Mouse (Mus musculus) neural tube, embryonic 12.5 days (tissue): Measurements from ENCODE around the gene Sema4d. TPM values are rescaled to one million over a fixed set of nuclear protein-coding genes. Genes with fewer than 3 reads are reported as not detected.

Experiments
- ATAC-seq: fragments of 200-750 bp; cut with Nextera tagmentation; 2 replicates; pipeline ENCODE4 v1.8.0; 2017; ENCODE audit warnings: low read depth, mild to moderate bottlenecking, moderate TSS enrichment, moderate library complexity; ENCODE audit not compliant: low FRiP score
- H3K27ac ChIP-seq: fragments of 300-500 bp; sonication (generic); 2 replicates; pipeline ENCODE4 v1.5.1; 2016
- H3K27me3 ChIP-seq: fragments of 300-500 bp; sonication (generic); replicated peaks from 2 replicates; pipeline ENCODE4 v1.6.1; 2016; ENCODE audit warnings: mild to moderate bottlenecking
- H3K36me3 ChIP-seq: fragments of 300-500 bp; sonication (generic); 2 replicates; pipeline ENCODE4 v1.6.1; 2016; ENCODE audit warnings: mild to moderate bottlenecking
- H3K4me1 ChIP-seq: fragments of 300-500 bp; sonication (generic); 2 replicates; pipeline ENCODE4 v1.6.1; 2016
- H3K4me2 ChIP-seq: fragments of 300-500 bp; sonication (generic); replicated peaks from 2 replicates; pipeline ENCODE4 v1.6.1; 2016; ENCODE audit warnings: mild to moderate bottlenecking
- H3K4me3 ChIP-seq: fragments of 300-500 bp; sonication (generic); 2 replicates; pipeline ENCODE4 v1.5.1; 2016
- H3K9ac ChIP-seq: fragments of 300-500 bp; sonication (generic); 2 replicates; pipeline ENCODE4 v1.6.1; 2016; ENCODE audit warnings: mild to moderate bottlenecking
- H3K9me3 ChIP-seq: fragments of 300-500 bp; sonication (generic); 2 replicates; pipeline ENCODE4 v1.6.1; 2016; ENCODE audit warnings: mild to moderate bottlenecking
- WGBS: fragments of 180-500 bp; shearing (Covaris S2); methylation state at CpG from one replicate; pipeline ENCODE4 v1.1.7; 2016; 5-methylcytosine and 5-hydroxymethylcytosine counted together
- polyA plus RNA-seq: library from polyadenylated mRNA; unstranded; fragments of >200 nt; fragmentation: Nextera tagmentation; extraction: Ambion mirVana; gene quantifications from 2 replicates; pipeline ENCODE4 v1.2.1, GENCODE M21; 2016

Sema4d gene
- polyA plus RNA-seq, 1 experiment from 2014 or later, result 9.9 TPM

- H3K9me3 ChIP-seq, result no peaks in the 10 kb centered on the region
- WGBS, result 79% methylated on average over 9 of the region's 9 CpGs
- H3K36me3 ChIP-seq, result no peaks in the 10 kb centered on the region
- H3K4me2 ChIP-seq, result no peak overlapping the region
- no peaks in the 10 kb centered on the region for H3K27me3 ChIP-seq
- no peak for ATAC-seq
- H3K27ac ChIP-seq, result no peak overlapping the region
- no peak overlapping the region for H3K9ac ChIP-seq
- peaks cover 41% of the 10 kb centered on the region for H3K4me1 ChIP-seq
- H3K4me3 ChIP-seq, result no peak overlapping the region
Observed at GRCm38 (mm10) chr13:51756019-51756418, 37.5 kb downstream of the Sema4d start.

GRCm38 (mm10) chr13:51755584-51755983 is 38.0 kb downstream of the Sema4d start:
- Histone ChIP-seq H3K9me3 (no peaks in the 10 kb centered on the region), H3K4me2 (no peak overlapping the region), H3K27me3 (no peaks in the 10 kb centered on the region), H3K9ac (no peak overlapping the region), H3K4me3 (no peak overlapping the region), H3K4me1 (peaks cover 38% of the 10 kb centered on the region), H3K36me3 (no peaks in the 10 kb centered on the region), H3K27ac (no peak overlapping the region)
- ATAC-seq, result no peak
- 93% methylated on average over 7 of the region's 7 CpGs for WGBS

- 71% methylated on average over 13 of the region's 13 CpGs for WGBS
Observed at GRCm38 (mm10) chr13:51754559-51755126, 38.9 kb downstream of the Sema4d start.

GRCm38 (mm10) chr13:51753802-51754444 is 39.6 kb downstream of the Sema4d start:
- Histone ChIP-seq H3K36me3 (no peaks in the 10 kb centered on the region), H3K4me3 (no peak overlapping the region), H3K9me3 (no peaks in the 10 kb centered on the region), H3K4me2 (no peak overlapping the region), H3K4me1 (peaks cover 34% of the 10 kb centered on the region), H3K27me3 (no peaks in the 10 kb centered on the region), H3K9ac (no peak overlapping the region), H3K27ac (no peak overlapping the region)
- ATAC-seq, result no peak
- 43% methylated on average over 5 of the region's 5 CpGs for WGBS

More at GRCm38 (mm10) chr13:51754559-51755126, 38.9 kb downstream of the Sema4d start:
- ATAC-seq, result no peak
- Histone ChIP-seq H3K4me3 (no peak overlapping the region), H3K9me3 (no peaks in the 10 kb centered on the region), H3K4me1 (peaks cover 35% of the 10 kb centered on the region), H3K36me3 (no peaks in the 10 kb centered on the region), H3K9ac (no peak overlapping the region), H3K27ac (no peak overlapping the region), H3K27me3 (no peaks in the 10 kb centered on the region), H3K4me2 (no peak overlapping the region)

GRCm38 (mm10) chr13:51753168-51753465 is 40.4 kb downstream of the Sema4d start:
- peak; percentile 25 for ATAC-seq
- H3K4me3 ChIP-seq, result no peak overlapping the region
- 19% methylated on average over 6 of the region's 6 CpGs for WGBS
- no peak overlapping the region for H3K4me2 ChIP-seq
- no peak overlapping the region for H3K9ac ChIP-seq
- H3K4me1 ChIP-seq, result peaks cover 31% of the 10 kb centered on the region
- no peaks in the 10 kb centered on the region for H3K27me3 ChIP-seq
- no peaks in the 10 kb centered on the region for H3K9me3 ChIP-seq
- no peak overlapping the region for H3K27ac ChIP-seq
- no peaks in the 10 kb centered on the region for H3K36me3 ChIP-seq

- Histone ChIP-seq H3K4me1 (peaks cover 35% of the 10 kb centered on the region), H3K36me3 (no peaks in the 10 kb centered on the region), H3K9me3 (no peaks in the 10 kb centered on the region), H3K4me2 (no peak overlapping the region), H3K27ac (no peak overlapping the region), H3K9ac (no peak overlapping the region), H3K4me3 (no peak overlapping the region), H3K27me3 (no peaks in the 10 kb centered on the region)
- WGBS, result 50% methylated on average over 15 of the region's 15 CpGs
- peak; percentile 51 for ATAC-seq
Observed at GRCm38 (mm10) chr13:51752346-51753167, 41.0 kb downstream of the Sema4d start.

GRCm38 (mm10) chr13:51749578-51750345 is 43.8 kb downstream of the Sema4d start:
- WGBS, result 89% methylated on average over 14 of the region's 14 CpGs
- no peak for ATAC-seq
- H3K4me1 ChIP-seq, result peaks cover 40% of the 10 kb centered on the region

GRCm38 (mm10) chr13:51748009-51748552 is 45.5 kb downstream of the Sema4d start:
- Histone ChIP-seq H3K27ac (no peak overlapping the region), H3K4me2 (no peak overlapping the region), H3K4me1 (peaks cover 23% of the 10 kb centered on the region), H3K9me3 (no peaks in the 10 kb centered on the region), H3K4me3 (no peak overlapping the region), H3K36me3 (no peaks in the 10 kb centered on the region), H3K9ac (no peak overlapping the region), H3K27me3 (no peaks in the 10 kb centered on the region)
- ATAC-seq, result no peak
- 77% methylated on average over 12 of the region's 12 CpGs for WGBS

More at GRCm38 (mm10) chr13:51749578-51750345, 43.8 kb downstream of the Sema4d start:
- Histone ChIP-seq H3K27me3 (no peaks in the 10 kb centered on the region), H3K4me2 (no peak overlapping the region), H3K4me3 (no peak overlapping the region), H3K36me3 (no peaks in the 10 kb centered on the region), H3K27ac (no peak overlapping the region), H3K9ac (no peak overlapping the region), H3K9me3 (no peaks in the 10 kb centered on the region)

GRCm38 (mm10) chr13:51747069-51747468 is 46.5 kb downstream of the Sema4d start:
- 78% methylated on average over 7 of the region's 7 CpGs for WGBS
- no peak overlapping the region for H3K4me2 ChIP-seq
- H3K36me3 ChIP-seq, result no peaks in the 10 kb centered on the region
- ATAC-seq, result no peak
- no peaks in the 10 kb centered on the region for H3K9me3 ChIP-seq
- no peak overlapping the region for H3K27ac ChIP-seq
- H3K4me3 ChIP-seq, result no peak overlapping the region
- H3K27me3 ChIP-seq, result no peaks in the 10 kb centered on the region
- H3K9ac ChIP-seq, result no peak overlapping the region
- peaks cover 14% of the 10 kb centered on the region for H3K4me1 ChIP-seq

- no peaks in the 10 kb centered on the region for H3K27me3 ChIP-seq
- H3K4me1 ChIP-seq, result peaks cover 14% of the 10 kb centered on the region
- no peak overlapping the region for H3K4me3 ChIP-seq
- H3K27ac ChIP-seq, result no peak overlapping the region
- H3K9me3 ChIP-seq, result no peaks in the 10 kb centered on the region
- 60% methylated on average over 5 of the region's 5 CpGs for WGBS
- H3K9ac ChIP-seq, result no peak overlapping the region
- H3K4me2 ChIP-seq, result no peak overlapping the region
- H3K36me3 ChIP-seq, result no peaks in the 10 kb centered on the region
- ATAC-seq, result no peak
Observed at GRCm38 (mm10) chr13:51745862-51746261, 47.7 kb downstream of the Sema4d start.

GRCm38 (mm10) chr13:51743855-51744254 is 49.7 kb downstream of the Sema4d start:
- no peak overlapping the region for H3K9ac ChIP-seq
- no peaks in the 10 kb centered on the region for H3K9me3 ChIP-seq
- no peak overlapping the region for H3K4me2 ChIP-seq
- no peaks in the 10 kb centered on the region for H3K36me3 ChIP-seq
- H3K4me1 ChIP-seq, result peaks cover 14% of the 10 kb centered on the region
- H3K4me3 ChIP-seq, result no peak overlapping the region
- no peaks in the 10 kb centered on the region for H3K27me3 ChIP-seq
- H3K27ac ChIP-seq, result no peak overlapping the region
- ATAC-seq, result no peak
- WGBS, result 79% methylated on average over 3 of the region's 3 CpGs
